Mouse (Mus musculus) heart, postnatal 25 days (tissue): Measurements from ENCODE around the gene C2cd2. TPM values are rescaled to one million over a fixed set of nuclear protein-coding genes. Genes with fewer than 3 reads are reported as not detected.
"Not testable (repeated sequence)": the region's sequence is repeated elsewhere in the genome, so short reads cannot be mapped to it uniquely, and the experiment has no call there.

ENCODE experiments used
- DNase-seq: peaks from one replicate; pipeline ENCODE4 v3.0.0; 2022; ENCODE audit warnings: low spot score
- intact Hi-C: fragments of 180-260 bp; cut with DNase I; formaldehyde crosslinking; loops from one replicate; pipeline ENCODE4 v1.15.1; 2025
- total RNA-seq, 2 experiments: library from RNA; stranded (reverse); gene quantifications; 2 replicates each; pipeline ENCODE4 v1.2.3; 2021

C2cd2 gene
- total RNA-seq, 2 experiments from 2014 or later: 20.2 to 25.2 TPM

DNA sequence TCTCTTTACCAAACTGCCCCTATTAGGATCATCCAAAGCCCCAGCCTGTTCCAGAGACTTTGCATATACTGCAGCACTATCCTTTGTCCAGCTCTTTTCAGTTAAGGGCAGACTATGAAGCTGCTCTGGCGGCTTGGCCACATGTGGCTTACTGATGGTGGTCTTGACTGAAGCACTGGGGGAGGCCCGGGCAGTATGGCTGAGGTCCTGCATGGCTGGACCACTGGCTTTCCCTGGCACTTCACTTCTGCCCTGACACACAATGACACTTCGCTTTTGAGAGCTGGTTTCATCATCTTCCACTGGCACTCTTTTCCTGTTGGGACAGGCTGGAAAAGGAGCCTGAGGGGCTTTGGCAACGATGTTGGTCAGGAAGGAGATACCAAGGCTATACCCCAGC, 10.0 kb downstream of the C2cd2 start:
- DNase-seq: no peak
- intact Hi-C loops: no loop called here

DNA sequence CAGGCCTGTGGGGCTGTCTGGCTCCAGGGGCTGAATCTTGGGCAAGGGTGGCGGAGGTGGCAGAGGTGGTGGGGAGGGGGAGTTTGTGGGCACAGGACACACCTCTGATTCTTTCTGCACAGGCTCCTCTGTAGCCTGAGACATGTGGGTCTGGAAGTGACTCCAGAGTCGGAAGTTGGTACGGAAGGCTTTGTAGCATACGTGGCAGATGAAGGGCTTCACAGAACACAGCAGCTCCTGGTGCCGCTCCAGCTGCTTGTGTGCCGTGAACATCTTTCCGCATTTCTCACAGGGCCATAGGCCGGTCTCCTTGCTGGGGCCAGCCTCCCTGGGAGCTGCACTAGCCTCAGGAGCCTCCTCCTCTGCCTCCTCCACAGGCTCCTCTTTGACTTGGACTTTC, 12.3 kb downstream of the C2cd2 start:
- intact Hi-C loops: no loop called here
- DNase-seq: no peak

DNA sequence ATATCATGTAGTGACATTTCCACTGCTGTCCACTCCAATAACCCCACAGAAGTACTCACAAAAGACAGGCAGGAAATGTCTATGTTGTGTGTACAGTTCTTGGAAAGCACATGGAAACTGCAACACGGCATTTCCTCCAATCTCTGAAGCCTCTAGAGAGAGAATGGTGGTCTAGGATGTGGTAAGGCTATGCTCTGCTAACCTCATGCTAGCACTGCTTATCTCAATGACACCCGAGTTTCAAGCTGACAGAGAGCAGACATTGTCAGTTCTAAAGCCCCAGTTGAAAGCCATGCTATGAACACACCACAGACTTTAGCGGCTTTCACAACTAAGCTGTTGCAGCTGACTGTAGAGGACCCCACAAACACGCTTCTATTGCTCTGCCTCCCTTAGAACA, 13.6 kb downstream of the C2cd2 start:
- no peak for DNase-seq
- intact Hi-C loops: no loop called here

- intact Hi-C loops: not testable (repeated sequence)
These were observed 15.4 kb downstream of the C2cd2 start for GRCm38 (mm10) chr16:97946993-97947392.

GRCm38 (mm10) chr16:97941844-97942243, 20.6 kb downstream of the C2cd2 start:
- intact Hi-C loops: no loop called here
- no peak for DNase-seq

More at GRCm38 (mm10) chr16:97946993-97947392, 15.4 kb downstream of the C2cd2 start:
- DNase-seq: not testable (repeated sequence)

DNA sequence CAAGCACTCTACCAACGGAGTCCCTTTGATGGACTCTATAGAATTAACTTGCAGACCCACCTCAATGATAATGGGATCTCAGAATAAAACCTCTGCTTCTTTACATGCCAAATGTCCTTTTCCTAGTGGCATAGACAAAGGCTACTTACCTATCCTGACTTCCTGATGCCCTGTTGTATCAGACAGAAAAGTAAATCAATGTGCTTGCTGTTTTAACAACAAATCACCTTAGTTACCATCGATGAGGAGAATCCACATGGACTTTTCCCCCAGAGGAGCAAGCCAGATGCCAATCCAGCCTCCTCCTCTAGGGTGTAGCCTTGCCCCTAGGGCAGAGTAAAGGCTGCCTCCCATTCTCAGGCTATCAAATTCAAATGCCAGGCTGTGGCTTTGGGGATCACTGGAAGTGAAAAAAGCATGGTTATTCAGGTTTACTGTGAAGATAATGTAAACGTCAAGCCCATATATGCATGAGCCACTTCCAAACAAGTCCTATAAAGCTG, 21.9 kb downstream of the C2cd2 start:
- DNase-seq: no peak
- intact Hi-C loops: no loop called here

DNA sequence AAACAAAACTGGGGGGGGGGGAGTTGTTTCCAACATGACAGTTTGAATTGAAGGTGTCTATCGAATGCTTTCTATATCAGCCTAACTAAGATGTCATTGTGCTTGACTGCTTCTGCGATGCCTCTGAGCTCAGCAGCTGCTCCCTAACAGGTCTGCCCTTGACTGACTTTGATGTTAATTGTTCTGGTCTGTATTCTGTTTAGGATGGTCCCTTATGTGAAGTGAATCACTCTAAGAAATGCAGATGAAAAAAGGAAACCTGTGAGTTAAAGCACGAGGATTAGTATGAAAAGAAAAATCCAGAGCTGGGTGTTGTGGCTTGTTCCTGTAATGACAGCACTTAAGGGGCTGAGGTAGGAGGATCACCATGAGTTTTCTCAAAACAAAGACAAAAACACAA, 26.6 kb downstream of the C2cd2 start:
- no peak for DNase-seq
- intact Hi-C loops: no loop called here

DNA sequence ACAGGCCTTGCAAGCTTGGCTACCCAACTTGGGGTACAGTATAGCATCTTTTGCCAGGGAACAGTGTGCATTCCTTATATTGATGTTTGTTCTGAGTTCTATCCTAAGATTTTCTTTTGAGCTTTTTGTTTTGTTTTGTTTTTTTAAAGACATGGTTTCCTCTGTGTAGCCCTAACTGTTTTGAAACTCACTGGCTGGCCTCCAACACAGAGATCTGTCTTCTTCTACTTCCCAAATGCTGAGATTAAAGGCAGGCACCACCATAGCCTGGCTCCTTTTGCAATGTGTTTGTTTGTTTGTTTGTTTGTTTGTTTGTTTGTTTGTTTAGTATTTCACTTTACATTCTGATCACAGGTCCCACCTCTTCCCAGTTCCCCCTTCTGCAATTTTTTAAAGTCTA, 32.2 kb downstream of the C2cd2 start:
- intact Hi-C loops: no loop called here
- DNase-seq: no peak

DNA sequence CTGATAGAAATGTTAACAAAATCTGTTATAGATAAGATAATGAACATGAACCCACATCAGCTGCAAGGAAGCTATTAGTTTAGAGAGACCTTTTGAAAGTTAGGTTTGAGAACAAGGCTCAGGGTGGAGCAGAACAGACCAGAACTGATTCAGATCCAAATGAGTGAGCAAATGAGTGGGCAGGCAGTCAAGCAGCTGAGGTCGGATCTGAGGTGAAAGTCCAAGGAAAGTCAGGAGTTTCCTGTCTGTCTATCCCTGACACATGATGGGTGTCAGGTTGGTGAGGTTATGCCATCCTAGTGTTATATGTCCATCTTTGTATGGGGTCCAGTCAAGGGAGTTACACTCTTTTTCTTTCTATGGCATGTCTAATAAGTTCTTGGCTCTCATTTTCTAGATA, 32.9 kb downstream of the C2cd2 start:
- peak; percentile 25 for DNase-seq
- intact Hi-C loops: no loop called here

- intact Hi-C loops: no loop called here
- DNase-seq: no peak
These were observed 35.0 kb downstream of the C2cd2 start for GRCm38 (mm10) chr16:97927331-97927938.

GRCm38 (mm10) chr16:97926381-97926780, 36.0 kb downstream of the C2cd2 start:
- intact Hi-C loops: no loop called here
- DNase-seq: no peak

DNA sequence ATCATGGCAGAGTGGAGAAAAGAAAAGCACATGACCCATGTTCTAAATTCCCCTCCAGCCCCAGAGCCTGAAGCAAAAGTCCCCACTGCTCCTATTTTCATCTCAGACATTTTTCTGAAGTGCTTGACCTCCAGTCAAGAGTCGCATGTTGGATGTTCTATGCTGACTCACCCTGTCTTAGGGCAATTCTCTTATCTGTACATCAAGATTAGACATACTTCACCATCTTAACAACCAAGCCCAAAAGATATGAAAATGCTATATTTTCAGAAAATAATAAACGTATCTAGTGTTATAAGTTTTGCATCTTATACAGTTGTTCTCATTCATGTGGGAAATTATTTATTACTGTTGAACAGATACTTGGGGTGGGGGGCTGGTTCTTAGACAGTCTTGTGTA, 36.6 kb downstream of the C2cd2 start:
- intact Hi-C loops: no loop called here
- DNase-seq: no peak

DNA sequence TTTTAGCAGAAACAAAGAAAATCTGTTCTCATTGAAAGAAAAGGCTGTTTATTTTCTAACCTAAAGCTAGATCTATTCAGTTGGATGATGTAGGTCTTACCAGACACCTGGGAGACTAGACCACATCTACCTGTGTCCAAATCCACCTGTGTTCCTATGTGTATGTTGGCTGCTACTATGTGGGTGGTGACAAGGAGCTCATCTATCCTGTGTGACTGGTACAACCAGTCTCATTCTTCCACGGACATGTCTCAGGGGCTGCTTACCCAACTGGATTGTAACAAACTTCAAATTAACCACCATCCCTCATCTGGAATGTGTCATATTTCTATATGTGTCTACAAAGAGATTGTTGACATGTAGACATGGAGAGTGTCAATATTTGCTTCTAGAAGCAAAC, 38.7 kb downstream of the C2cd2 start:
- intact Hi-C loops: loop anchor here (2.0 to 5.0 kb wide), 4 partner anchors 37 to 74 kb away; partner anchors contain the start of genes B230307C23Rik and Prdm15
- DNase-seq: no peak

DNA sequence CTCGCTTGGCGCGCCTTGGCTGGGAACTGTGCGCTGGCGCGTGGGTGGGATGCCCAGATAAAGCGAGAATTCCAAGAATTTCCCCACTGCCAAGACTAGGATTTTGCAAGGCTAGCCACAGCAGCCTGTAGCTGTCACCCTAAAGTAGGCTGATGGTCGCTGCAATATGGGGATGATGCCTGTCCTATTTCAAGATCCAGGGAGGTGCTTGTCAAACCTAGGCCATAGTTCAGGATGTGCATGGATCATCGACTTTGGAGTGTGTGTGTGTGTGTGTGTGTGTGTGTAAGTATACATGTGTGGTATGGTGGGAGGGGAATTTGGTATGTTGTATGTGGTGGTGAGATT, 39.6 kb downstream of the C2cd2 start:
- DNase-seq: no peak
- intact Hi-C loops: loop anchor here (2.0 to 5.0 kb wide), 4 partner anchors 38 to 75 kb away; partner anchors contain the start of genes B230307C23Rik and Prdm15

GRCm38 (mm10) chr16:97921961-97922778, 40.2 kb downstream of the C2cd2 start:
- intact Hi-C loops: loop anchor here (2.0 to 5.0 kb wide), 4 partner anchors 39 to 75 kb away; partner anchors contain the start of genes B230307C23Rik and Prdm15
- peak; percentile 85 for DNase-seq

DNA sequence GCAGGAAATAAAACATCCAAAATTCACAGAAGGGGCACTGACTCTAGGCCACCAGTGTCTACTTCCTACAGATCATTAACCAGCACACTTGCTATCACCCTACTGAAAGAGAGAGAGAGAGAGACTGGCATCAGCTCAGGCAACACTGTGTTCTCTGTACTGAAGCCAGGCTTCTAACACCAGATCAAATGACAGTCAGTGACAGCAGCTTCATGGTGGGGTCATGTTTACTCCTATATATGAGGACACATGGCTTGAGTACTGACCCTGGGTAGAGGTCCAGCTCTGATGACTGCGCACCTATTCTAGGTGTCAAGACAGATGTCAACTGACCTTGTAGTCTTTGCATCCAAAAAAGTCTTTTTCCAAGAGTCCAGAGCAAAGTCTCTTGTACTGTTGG, 41.8 kb downstream of the C2cd2 start:
- intact Hi-C loops: loop anchor here (5.0 kb wide), 2 partner anchors 38 to 77 kb away; partner anchors contain the start of gene B230307C23Rik
- no peak for DNase-seq

GRCm38 (mm10) chr16:97919793-97920192, 42.6 kb downstream of the C2cd2 start:
- DNase-seq: no peak
- intact Hi-C loops: loop anchor here (5.0 kb wide), 2 partner anchors 37 to 78 kb away; partner anchors contain the start of gene B230307C23Rik

GRCm38 (mm10) chr16:97912873-97913272, 49.5 kb downstream of the C2cd2 start:
- DNase-seq: no peak
- intact Hi-C loops: no loop called here

GRCm38 (mm10) chr16:97909356-97909755, 53.0 kb downstream of the C2cd2 start:
- intact Hi-C loops: no loop called here
- DNase-seq: no peak

- intact Hi-C loops: no loop called here
- DNase-seq: no peak
These were observed 54.9 kb downstream of the C2cd2 start for GRCm38 (mm10) chr16:97907496-97907895.

- no peak for DNase-seq
- intact Hi-C loops: no loop called here
These were observed 56.1 kb downstream of the C2cd2 start for GRCm38 (mm10) chr16:97906337-97906736.
